In genomic region chr8:70456996-70457395, GRCm38 (mm10) we compare ENCODE assay signal across 16 mouse cellular contexts. TPM values are rescaled to one million over a fixed set of nuclear protein-coding genes. Genes with fewer than 3 reads are reported as not detected.
"Had no signal": no experiment of that assay in that cellular context is flagged by ENCODE, and none has a peak within 500 bp of the region (broad histone marks: within the 10 kb centered on the region; RNA-seq: fewer than 3 reads in every experiment).

No protein-coding gene starts in this region.

- H3K36me3 ChIP-seq: midbrain, embryonic 15.5 days had no signal

- H3K27ac ChIP-seq: limb, embryonic 10.5 days; liver, embryonic 15.5 days; midbrain, embryonic 15.5 days; neural tube, embryonic 13.5 days had no signal

- DNase-seq: kidney, postnatal 25 days; layer of hippocampus, adult 9-11 months; lung, adult 2 months; lung, postnatal 36 days; right cerebral cortex, adult 18-20 months; right cerebral cortex, postnatal 25 days; thymus, postnatal 36 days had no signal

- H3K9me3 ChIP-seq: limb, embryonic 10.5 days; liver, embryonic 15.5 days; midbrain, embryonic 15.5 days; neural tube, embryonic 13.5 days had no signal

- H3K9ac ChIP-seq: liver, embryonic 15.5 days; midbrain, embryonic 15.5 days; neural tube, embryonic 13.5 days had no signal

- H3K27me3 ChIP-seq: midbrain, embryonic 15.5 days had no signal

- ATAC-seq: lung, postnatal 0 days; midbrain, embryonic 15.5 days had no signal

- H3K4me3 ChIP-seq: limb, embryonic 10.5 days; liver, embryonic 15.5 days; midbrain, embryonic 15.5 days; neural tube, embryonic 13.5 days had no signal

- H3K4me1 ChIP-seq: midbrain, embryonic 15.5 days; neural tube, embryonic 13.5 days had no signal

- H3K4me2 ChIP-seq: liver, embryonic 11.5 days; liver, embryonic 15.5 days; midbrain, embryonic 11.5 days; midbrain, embryonic 15.5 days; neural tube, embryonic 13.5 days had no signal

RNA-seq across cellular contexts. Expression of gene Tmem59l, which starts 30.2 kb away (rescaled TPM):
- total RNA-seq: megakaryocyte progenitor cell, adult 5-6 weeks; monocyte, adult 5-6 weeks had no signal
- polyA plus RNA-seq: liver, embryonic 15.5 days had no signal

RNA-seq across cellular contexts. Expression of gene Crlf1, which starts 36.0 kb away (rescaled TPM):
- total RNA-seq: megakaryocyte progenitor cell, adult 5-6 weeks; monocyte, adult 5-6 weeks had no signal
